Mouse (Mus musculus) CH12.LX (cell line): ENCODE data around the gene Pla2g4e.

ENCODE experiments used
- CHD1 ChIP-seq: IDR thresholded peaks from 2 replicates; pipeline ENCODE4 v1.6.1; 2012; ENCODE audit warnings: low read depth, low read length, improper control_type of control experiment, inconsistent platforms
- CHD2 ChIP-seq: IDR thresholded peaks from 2 replicates; pipeline ENCODE4 v1.6.1; 2011; ENCODE audit warnings: low read length, improper control_type of control experiment
- CTCF ChIP-seq, 2 experiments: IDR thresholded peaks in 1 of 2; conservative IDR thresholded peaks in 1 of 2; 2 replicates each; pipeline ENCODE4 v1.5.1; 2011 to 2012; ENCODE audit warnings: low read depth in 2 of 2, low read length in 2 of 2, improper control_type of control experiment in 1 of 2, inconsistent platforms in 1 of 2, mild to moderate bottlenecking in 1 of 2, moderate library complexity in 1 of 2
- EP300 ChIP-seq: IDR thresholded peaks from 2 replicates; pipeline ENCODE4 v1.6.1; 2011; ENCODE audit warnings: low read length, improper control_type of control experiment
- JUND ChIP-seq: conservative IDR thresholded peaks from 2 replicates; pipeline ENCODE4 v1.6.1; 2011; ENCODE audit warnings: low read depth, low read length, improper control_type of control experiment
- MAX ChIP-seq: IDR thresholded peaks from 2 replicates; pipeline ENCODE4 v1.6.1; 2011; ENCODE audit warnings: low read length, improper control_type of control experiment
- MEF2A ChIP-seq: IDR thresholded peaks from 2 replicates; pipeline ENCODE4 v1.6.1; 2014; ENCODE audit warnings: low read depth, mild to moderate bottlenecking, inconsistent platforms, low read length, improper control_type of control experiment, borderline replicate concordance
- NELFE ChIP-seq: IDR thresholded peaks from 2 replicates; pipeline ENCODE4 v1.6.1; 2011; ENCODE audit warnings: low read depth, low read length, improper control_type of control experiment
- NRF1 ChIP-seq: IDR thresholded peaks from 2 replicates; pipeline ENCODE4 v1.6.1; 2014; ENCODE audit warnings: low read depth, mild to moderate bottlenecking, inconsistent platforms, low read length, improper control_type of control experiment, moderate library complexity
- POLR2A ChIP-seq: IDR thresholded peaks from 2 replicates; pipeline ENCODE4 v1.6.1; 2011; ENCODE audit warnings: low read depth, mild to moderate bottlenecking, improper control_type of control experiment, low read length
- POLR2AphosphoS2 ChIP-seq: IDR thresholded peaks from 2 replicates; pipeline ENCODE4 v1.6.1; 2011; ENCODE audit warnings: low read depth, low read length, improper control_type of control experiment
- TBP ChIP-seq: conservative IDR thresholded peaks from 2 replicates; pipeline ENCODE4 v1.6.1; 2011; ENCODE audit warnings: low read depth, low read length, improper control_type of control experiment
- ZC3H11A ChIP-seq: IDR thresholded peaks from 2 replicates; pipeline ENCODE4 v1.6.1; 2012; ENCODE audit warnings: low read depth, mild to moderate bottlenecking, inconsistent platforms, low read length, improper control_type of control experiment

GRCm38 (mm10) chr2:120165474-120165873 is 79.7 kb downstream of the Pla2g4e start:
- no peak for TF ChIP-seq CHD2
- TF ChIP-seq EP300, result no peak
- no peak for TF ChIP-seq CTCF (conservative IDR thresholded peaks at IDR 0.05 in 1 of 2, IDR thresholded peaks at IDR 0.05 in 1 of 2; ENCODE audit: low read depth in 2 of 2, low read length in 2 of 2)
- no peak for TF ChIP-seq NRF1
- TF ChIP-seq NELFE, result no peak
- no peak for TF ChIP-seq JUND
- TF ChIP-seq MEF2A, result no peak
- TF ChIP-seq CHD1, result no peak
- TF ChIP-seq ZC3H11A, result no peak
- no peak for TF ChIP-seq TBP
- TF ChIP-seq POLR2A, result no peak
- no peak for TF ChIP-seq MAX
- TF ChIP-seq POLR2AphosphoS2, result no peak
